Mouse (Mus musculus): ENCODE results near the gene Rpl36al.
"Not testable (repeated sequence)": the region's sequence is repeated elsewhere in the genome, so short reads cannot be mapped to it uniquely, and the experiment has no call there.

The Rpl36al gene

GRCm38 (mm10) chr12:69196444-69197377, 12.8 kb upstream of the Rpl36al start, which contains the start of gene Gm49383:
TSS of gene Gm49383 (minus strand) at chr12:69197104.
- peak; percentile 83 for DNase-seq (ENCODE audit: low read depth, low spot score)

- no peak for DNase-seq (ENCODE audit: low read depth, low spot score)
These were observed 8.8 kb upstream of the Rpl36al start for GRCm38 (mm10) chr12:69192637-69193036.

GRCm38 (mm10) chr12:69191396-69191795, 7.5 kb upstream of the Rpl36al start:
- no peak for DNase-seq (ENCODE audit: low read depth, low spot score)

GRCm38 (mm10) chr12:69190522-69190921, 6.6 kb upstream of the Rpl36al start:
- peak; percentile 47 for DNase-seq (ENCODE audit: low read depth, low spot score)

GRCm38 (mm10) chr12:69190074-69190473, 6.2 kb upstream of the Rpl36al start:
- no peak for DNase-seq (ENCODE audit: low read depth, low spot score)

GRCm38 (mm10) chr12:69186811-69187471, 3.1 kb upstream of the Rpl36al start:
- no peak for DNase-seq (ENCODE audit: low read depth, low spot score)

GRCm38 (mm10) chr12:69185371-69185770, 1.5 kb upstream of the Rpl36al start:
- no peak for DNase-seq (ENCODE audit: low read depth, low spot score)

- no peak for DNase-seq (ENCODE audit: low read depth, low spot score)
These were observed 736 bp upstream of the Rpl36al start for GRCm38 (mm10) chr12:69184342-69185295.

- DNase-seq (ENCODE audit: low read depth, low spot score): no peak
These were observed 2.1 kb downstream of the Rpl36al start for GRCm38 (mm10) chr12:69181800-69182199.

- no peak for DNase-seq (ENCODE audit: low read depth, low spot score)
These were observed 4.5 kb downstream of the Rpl36al start for GRCm38 (mm10) chr12:69179371-69179770.

- DNase-seq (ENCODE audit: low read depth, low spot score): no peak
These were observed 6.4 kb downstream of the Rpl36al start for GRCm38 (mm10) chr12:69177526-69177925.

GRCm38 (mm10) chr12:69175975-69176374, 7.9 kb downstream of the Rpl36al start:
- DNase-seq (ENCODE audit: low read depth, low spot score): no peak

GRCm38 (mm10) chr12:69171307-69171706, 12.6 kb downstream of the Rpl36al start:
- no peak for DNase-seq (ENCODE audit: low read depth, low spot score)

GRCm38 (mm10) chr12:69168461-69169106, 15.3 kb downstream of the Rpl36al start, which contains the start of gene Lrr1:
TSS of gene Lrr1 (plus strand) at chr12:69168814.
- DNase-seq (ENCODE audit: low read depth, low spot score): peak; percentile 86

- no peak for DNase-seq (ENCODE audit: low read depth, low spot score)
These were observed 16.0 kb downstream of the Rpl36al start for GRCm38 (mm10) chr12:69167656-69168460.

- not testable (repeated sequence) for DNase-seq (ENCODE audit: low read depth, low spot score)
These were observed 16.9 kb downstream of the Rpl36al start for GRCm38 (mm10) chr12:69166861-69167581.

- DNase-seq (ENCODE audit: low read depth, low spot score): peak; percentile 42
These were observed 19.0 kb downstream of the Rpl36al start for GRCm38 (mm10) chr12:69164904-69165303.

- DNase-seq (ENCODE audit: low read depth, low spot score): not testable (repeated sequence)
These were observed 20.3 kb downstream of the Rpl36al start for GRCm38 (mm10) chr12:69163586-69163985.

- DNase-seq (ENCODE audit: low read depth, low spot score): not testable (repeated sequence)
These were observed 23.2 kb downstream of the Rpl36al start for GRCm38 (mm10) chr12:69160677-69161076.

Data from CD4-positive helper T cell, adult 2 months (primary cell).